Mouse (Mus musculus) limb, embryonic 10.5 days (tissue): ENCODE measurements around the gene Hoxa10. TPM values are rescaled to one million over a fixed set of nuclear protein-coding genes. Genes with fewer than 3 reads are reported as not detected.

Experiments
- DNase-seq: peaks from one replicate; pipeline ENCODE4 v3.0.0-alpha.2; 2017; ENCODE audit warnings: low spot score
- H3K27ac ChIP-seq: fragments of 300-500 bp; sonication (generic); 2 replicates; pipeline ENCODE4 v1.5.1; 2016; ENCODE audit warnings: mild to moderate bottlenecking
- H3K27me3 ChIP-seq: fragments of 300-500 bp; sonication (generic); 2 replicates; pipeline ENCODE4 v1.6.1; 2016; ENCODE audit warnings: low read depth, mild to moderate bottlenecking; ENCODE audit not compliant: poor library complexity, severe bottlenecking
- H3K36me3 ChIP-seq: fragments of 300-500 bp; sonication (generic); 2 replicates; pipeline ENCODE4 v1.6.1; 2016; ENCODE audit warnings: mild to moderate bottlenecking, moderate library complexity
- H3K4me1 ChIP-seq: fragments of 300-500 bp; sonication (generic); 2 replicates; pipeline ENCODE4 v1.6.1; 2016
- H3K4me3 ChIP-seq: fragments of 300-500 bp; sonication (generic); 2 replicates; pipeline ENCODE4 v1.5.1; 2016; ENCODE audit warnings: mild to moderate bottlenecking, moderate library complexity
- H3K9me3 ChIP-seq: fragments of 300-500 bp; sonication (generic); replicated peaks from 2 replicates; pipeline ENCODE4 v1.6.1; 2016; ENCODE audit warnings: mild to moderate bottlenecking
- WGBS: fragments of 180-500 bp; shearing (Covaris S2); methylation state at CpG from one replicate; pipeline ENCODE4 v1.1.7; 2016; 5-methylcytosine and 5-hydroxymethylcytosine counted together
- polyA plus RNA-seq: library from polyadenylated mRNA; unstranded; fragments of >200 nt; fragmentation: Nextera tagmentation; extraction: Ambion mirVana; gene quantifications from 2 replicates; pipeline ENCODE4 v1.2.1, GENCODE M21; 2016

Gene Hoxa10
- polyA plus RNA-seq, 1 experiment from 2014 or later, result 195 TPM

DNA sequence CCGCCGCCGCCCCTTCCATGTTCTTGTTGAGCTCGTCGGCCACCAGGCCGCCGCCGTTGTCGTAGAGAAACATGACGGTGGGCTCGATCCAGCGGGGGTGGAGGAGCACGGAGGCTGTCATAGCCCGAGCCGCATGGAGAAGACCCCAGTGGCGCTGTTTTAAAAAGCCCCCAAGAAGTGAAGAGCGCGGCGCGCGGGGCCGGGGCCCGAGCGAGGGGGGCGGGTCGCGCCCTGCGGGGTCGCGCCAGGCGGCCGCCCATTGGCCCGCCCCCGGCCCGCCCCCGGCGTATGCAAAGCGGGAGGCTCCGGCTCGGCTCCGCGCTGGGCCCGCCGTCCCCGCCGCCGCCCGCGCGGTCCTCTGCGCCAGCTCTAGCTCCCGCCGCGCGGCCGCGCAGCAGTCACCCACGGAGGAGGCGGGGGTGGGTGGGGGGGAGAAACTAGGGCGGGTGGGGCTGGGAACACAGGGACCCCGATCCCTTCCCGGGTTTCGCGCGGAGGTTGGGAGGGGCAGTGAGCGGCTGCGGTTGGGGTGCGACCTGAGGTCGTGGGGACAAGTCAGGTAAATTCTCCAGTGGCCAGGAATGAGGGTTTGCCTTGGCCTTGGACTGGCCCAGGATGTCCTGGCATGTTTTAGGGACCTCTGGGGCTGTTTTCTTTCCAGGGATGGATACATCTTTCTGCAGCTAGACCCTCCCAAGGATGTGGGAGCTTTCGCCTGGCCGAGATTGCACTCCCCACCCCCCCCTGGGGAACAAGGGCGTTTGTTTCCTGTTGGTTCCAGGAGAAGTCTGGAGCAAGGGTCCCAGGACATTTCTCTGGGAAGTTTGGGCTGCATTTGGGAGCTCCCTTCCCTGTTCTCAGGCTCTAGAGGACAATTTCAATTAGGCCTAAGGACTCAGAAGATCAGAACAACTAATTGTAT, 20.3 kb upstream of the Hoxa10 start, which contains the start of gene Hoxa13:
Hoxa13 (minus strand) TSS at position 227 of the 922 bp plus-strand sequence.
- Histone ChIP-seq H3K36me3 (no peaks in the 10 kb centered on the region), H3K4me3 (peak within 1 kb of the TSS; percentile 53), H3K4me1 (peaks cover 42% of the 10 kb centered on the region), H3K9me3 (no peaks in the 10 kb centered on the region), H3K27ac (peak within 1 kb of the TSS; percentile 85), H3K27me3 (peaks cover 86% of the 10 kb centered on the region)
- peak; percentile 80 for DNase-seq
- WGBS, result under 1% methylated on average over 66 of the region's 72 CpGs

GRCm38 (mm10) chr6:52259811-52260261, 19.2 kb upstream of the Hoxa10 start:
- under 1% methylated on average over 39 of the region's 39 CpGs for WGBS
- peaks cover 36% of the 10 kb centered on the region for H3K4me1 ChIP-seq
- peaks cover 86% of the 10 kb centered on the region for H3K27me3 ChIP-seq
- H3K9me3 ChIP-seq, result no peaks in the 10 kb centered on the region
- no peak for DNase-seq
- H3K36me3 ChIP-seq, result no peaks in the 10 kb centered on the region
- peak overlapping the region; percentile 53 for H3K4me3 ChIP-seq
- H3K27ac ChIP-seq, result peak overlapping the region; percentile 85

DNA sequence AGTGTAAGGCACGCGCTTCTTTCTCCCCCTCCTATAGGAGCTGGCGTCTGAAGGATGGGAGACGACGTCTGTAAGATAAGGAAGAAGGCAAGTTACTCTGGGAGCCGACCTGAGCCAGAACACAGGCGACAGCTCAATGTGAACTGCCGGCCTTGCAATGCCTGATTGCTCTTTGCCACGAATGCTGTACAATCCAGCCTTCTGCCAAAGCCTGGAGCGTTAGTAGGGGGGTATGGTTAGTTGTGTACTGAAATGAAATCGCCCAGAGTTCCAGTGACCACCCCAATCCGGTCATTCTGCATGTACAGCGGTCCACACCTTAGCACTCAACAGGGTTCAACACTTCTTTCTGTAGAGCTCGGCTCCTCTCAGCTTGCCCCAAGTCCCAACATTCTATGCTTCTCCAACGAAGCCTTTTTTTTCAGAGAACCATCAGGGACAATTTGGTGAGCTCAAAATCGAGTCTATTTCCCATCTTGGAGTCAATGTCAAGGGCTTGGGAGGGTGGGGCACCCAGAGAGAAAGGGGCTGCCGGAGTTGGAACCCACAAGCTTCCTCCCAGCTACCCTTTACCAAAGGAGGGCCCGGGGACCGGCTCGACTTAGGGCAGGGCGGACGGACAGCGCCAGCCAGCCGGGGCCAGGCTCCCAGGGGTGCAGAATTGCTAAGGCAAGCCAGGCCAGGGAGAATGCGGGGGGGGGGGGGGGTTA, 18.6 kb upstream of the Hoxa10 start:
- Histone ChIP-seq H3K27me3 (peaks cover 86% of the 10 kb centered on the region), H3K4me3 (peak overlapping the region; percentile 53), H3K27ac (peak overlapping the region; percentile 85), H3K9me3 (no peaks in the 10 kb centered on the region), H3K4me1 (peaks cover 37% of the 10 kb centered on the region), H3K36me3 (no peaks in the 10 kb centered on the region)
- WGBS, result under 1% methylated on average over 25 of the region's 25 CpGs
- peak; percentile 80 for DNase-seq

DNA sequence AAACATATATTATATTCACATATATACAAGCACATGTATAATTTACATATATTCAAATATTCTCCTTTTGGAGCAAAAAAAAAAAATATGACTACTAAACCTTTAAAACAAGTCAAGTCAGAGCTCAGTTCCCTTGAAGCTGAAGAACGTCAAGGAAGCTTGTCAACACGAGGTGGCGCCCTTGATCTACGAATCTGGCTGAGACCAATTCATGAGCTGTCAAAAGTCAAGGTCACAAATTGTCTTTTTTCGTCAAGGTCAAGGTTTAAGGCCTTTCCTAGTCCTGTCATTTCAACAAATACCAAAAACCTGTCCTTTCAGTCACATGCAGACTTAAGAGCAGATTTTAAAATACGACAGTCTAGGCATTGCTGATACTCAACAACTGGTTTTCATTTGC, 16.3 kb upstream of the Hoxa10 start:
- whole genome bisulfite sequencing, result under 1% methylated on average over 6 of the region's 6 CpGs
- H3K27ac ChIP-seq, result peak overlapping the region; percentile 1; the same call in 1 of the 2 replicates
- peaks cover 46% of the 10 kb centered on the region for H3K4me1 ChIP-seq
- peak; percentile 91 for DNase-seq
- H3K36me3 ChIP-seq, result no peaks in the 10 kb centered on the region
- no peaks in the 10 kb centered on the region for H3K9me3 ChIP-seq
- H3K4me3 ChIP-seq, result peak overlapping the region; percentile 53
- H3K27me3 ChIP-seq, result peaks cover 85% of the 10 kb centered on the region

- Histone ChIP-seq H3K4me1 (peaks cover 55% of the 10 kb centered on the region), H3K36me3 (peaks cover 16% of the 10 kb centered on the region), H3K9me3 (no peaks in the 10 kb centered on the region), H3K27ac (peak overlapping the region; percentile 87), H3K4me3 (peak overlapping the region; percentile 90), H3K27me3 (peaks cover 85% of the 10 kb centered on the region)
- DNase-seq, result peak; percentile 61
- under 1% methylated on average over 59 of the region's 59 CpGs for WGBS
Measured at GRCm38 (mm10) chr6:52253511-52254500, 13.2 kb upstream of the Hoxa10 start.

DNA sequence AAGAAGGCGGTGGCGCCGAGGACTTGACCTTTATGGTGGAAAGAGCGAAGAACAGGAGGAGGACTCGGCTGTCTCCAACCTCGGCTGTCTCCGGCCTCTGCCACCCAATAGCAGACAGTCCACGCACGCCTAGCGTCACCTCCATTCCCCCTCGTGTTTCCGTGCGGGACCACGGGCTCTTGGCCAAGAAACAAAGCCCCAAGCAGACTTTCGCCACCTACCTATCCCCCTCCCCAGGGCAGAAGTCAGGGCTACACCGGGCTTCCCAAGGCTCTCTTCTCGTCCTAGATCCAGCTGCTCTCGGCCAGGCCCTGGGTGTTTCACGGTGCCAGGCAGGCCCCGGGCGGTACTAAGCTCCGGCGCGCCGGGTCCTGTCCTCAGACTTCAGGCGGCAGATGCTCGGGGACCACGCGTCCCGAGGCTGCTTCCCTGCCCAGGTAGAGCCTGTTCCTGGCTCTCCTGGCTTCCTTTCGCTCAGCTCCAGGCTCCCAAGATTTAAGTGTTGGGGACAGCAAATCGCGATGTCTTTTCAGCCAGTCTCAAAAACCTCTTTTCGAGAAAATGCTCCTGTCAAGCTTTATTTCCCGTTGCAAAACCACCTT, 12.2 kb upstream of the Hoxa10 start:
- H3K27me3 ChIP-seq, result peaks cover 86% of the 10 kb centered on the region
- DNase-seq, result peak; percentile 78
- WGBS, result under 1% methylated on average over 35 of the region's 35 CpGs

DNA sequence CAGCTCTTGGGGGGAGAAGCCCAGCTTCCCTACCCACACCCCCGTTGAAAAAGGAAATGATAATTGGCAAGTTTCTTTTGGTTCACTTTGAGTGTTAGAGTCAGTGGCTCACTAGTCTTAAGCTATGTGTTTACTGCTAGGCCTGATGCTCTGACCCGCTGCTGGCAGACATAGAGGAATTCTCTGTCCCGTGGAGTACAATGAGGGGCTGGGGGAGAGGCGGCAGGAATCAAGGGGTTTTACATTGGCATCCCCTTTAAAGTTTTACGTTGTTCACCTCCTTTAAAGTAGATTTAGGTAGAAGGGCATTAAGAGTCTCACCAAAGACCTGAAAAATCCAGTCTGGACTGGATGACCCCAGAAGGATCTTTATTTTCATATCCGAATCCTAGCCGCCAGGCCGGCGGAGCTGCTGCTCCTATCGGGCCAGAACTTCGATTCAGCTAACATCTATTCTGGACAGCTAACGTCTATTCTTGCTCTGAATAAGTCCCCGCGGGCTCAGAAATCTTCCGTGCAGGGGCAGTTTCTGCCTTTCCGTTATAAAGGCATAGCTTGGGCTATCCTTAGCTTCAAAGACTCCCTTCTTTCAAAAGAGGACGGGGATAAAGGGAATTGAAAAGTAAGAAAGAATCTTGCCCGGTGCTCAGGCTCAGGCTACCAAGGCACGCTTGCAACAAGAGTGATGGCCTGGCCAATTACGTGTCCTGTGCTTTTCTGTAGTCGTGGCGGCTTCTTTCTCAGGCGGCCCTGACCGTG, 11.5 kb upstream of the Hoxa10 start:
- peak overlapping the region; percentile 90 for H3K4me3 ChIP-seq
- 1% methylated on average over 24 of the region's 24 CpGs for WGBS

More for the DNA sequence above, 12.2 kb upstream of the Hoxa10 start:
- H3K9me3 ChIP-seq, result no peaks in the 10 kb centered on the region
- H3K36me3 ChIP-seq, result peaks cover 16% of the 10 kb centered on the region
- H3K4me1 ChIP-seq, result peaks cover 64% of the 10 kb centered on the region
- peak overlapping the region; percentile 87 for H3K27ac ChIP-seq
- H3K4me3 ChIP-seq, result peak overlapping the region; percentile 90

DNA sequence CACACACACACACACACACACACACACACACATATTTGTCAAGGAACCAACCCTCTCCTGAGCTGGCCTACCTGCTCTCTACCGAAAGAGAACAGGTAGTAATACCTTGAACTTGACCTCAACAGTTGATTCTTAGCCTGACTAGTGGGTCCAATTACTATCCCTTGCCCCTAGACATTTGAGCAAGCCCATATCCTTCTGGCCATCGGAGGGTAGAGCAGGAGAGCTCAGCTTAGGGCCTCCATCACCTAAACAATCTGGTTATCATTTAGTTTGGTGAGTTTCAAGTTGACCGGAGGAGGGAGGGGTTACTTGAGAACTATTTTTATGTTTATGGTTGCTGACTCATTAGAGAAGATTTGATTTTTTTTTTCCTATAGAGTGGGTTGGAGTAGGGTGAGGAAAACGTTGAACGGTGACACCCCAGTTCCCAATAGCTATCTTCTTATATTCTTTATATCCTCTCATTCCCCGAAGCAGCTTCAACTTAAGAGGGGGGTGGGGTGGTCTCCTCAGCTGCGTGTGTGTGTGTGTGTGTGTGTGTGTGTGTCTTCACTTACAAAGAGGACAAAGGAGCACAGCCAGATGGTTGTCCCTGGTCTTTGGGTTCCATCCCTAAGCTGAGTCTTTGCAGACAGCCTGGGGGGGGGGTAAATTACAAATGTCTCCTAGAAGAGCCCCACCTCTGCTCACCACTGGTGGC, 10.7 kb upstream of the Hoxa10 start:
- Histone ChIP-seq H3K27ac (peak overlapping the region; percentile 87), H3K4me1 (peaks cover 72% of the 10 kb centered on the region), H3K4me3 (peak overlapping the region; percentile 90), H3K36me3 (peaks cover 16% of the 10 kb centered on the region), H3K9me3 (no peaks in the 10 kb centered on the region), H3K27me3 (peaks cover 94% of the 10 kb centered on the region)
- 8% methylated on average over 7 of the region's 7 CpGs for WGBS
- no peak for DNase-seq

More for the DNA sequence above, 11.5 kb upstream of the Hoxa10 start:
- Histone ChIP-seq H3K27me3 (peaks cover 90% of the 10 kb centered on the region), H3K36me3 (peaks cover 16% of the 10 kb centered on the region), H3K27ac (peak overlapping the region; percentile 87), H3K4me1 (peaks cover 64% of the 10 kb centered on the region), H3K9me3 (no peaks in the 10 kb centered on the region)
- peak; percentile 66 for DNase-seq

DNA sequence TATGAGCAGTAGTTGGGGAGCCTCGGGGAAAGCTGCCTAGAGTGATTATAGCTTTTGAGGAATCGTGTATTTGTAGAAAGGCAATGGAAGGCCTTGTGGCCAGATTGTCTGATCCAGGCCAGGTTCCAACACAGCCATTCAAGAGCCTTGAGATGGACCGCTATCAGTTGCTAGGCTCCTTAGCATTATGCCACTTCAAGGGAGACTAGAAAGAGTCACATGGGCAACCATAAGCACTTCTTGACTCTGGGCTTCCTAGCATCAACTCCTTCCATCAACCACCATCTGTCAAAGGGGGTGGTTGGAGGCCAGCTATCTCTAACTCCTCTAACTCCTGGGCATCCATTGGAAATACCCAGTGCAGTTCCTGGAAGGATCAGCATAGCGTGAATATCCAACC, 9.2 kb upstream of the Hoxa10 start:
- Histone ChIP-seq H3K9me3 (no peaks in the 10 kb centered on the region), H3K36me3 (peaks cover 16% of the 10 kb centered on the region), H3K27me3 (peaks cover 93% of the 10 kb centered on the region), H3K4me3 (peak overlapping the region; percentile 90), H3K4me1 (peaks cover 82% of the 10 kb centered on the region), H3K27ac (peak overlapping the region; percentile 99)
- peak; percentile 45 for DNase-seq
- 10% methylated on average over 4 of the region's 4 CpGs for WGBS

DNA sequence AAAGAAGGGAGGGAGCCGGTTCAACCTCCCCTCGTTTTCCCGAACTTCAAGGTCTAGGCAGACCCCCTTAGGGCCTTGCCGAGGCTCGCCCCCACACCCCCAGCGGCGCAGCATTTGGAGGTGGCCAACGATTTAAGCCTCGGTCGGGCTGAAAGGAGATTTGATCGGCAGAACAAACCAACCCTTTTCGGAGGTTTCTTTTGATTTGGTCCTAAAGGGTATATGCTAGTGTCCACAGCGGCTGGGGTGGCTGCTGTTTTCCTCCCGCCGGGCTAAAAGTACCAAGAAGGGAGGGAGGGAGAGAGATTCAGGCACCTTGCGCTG, 8.7 kb upstream of the Hoxa10 start:
- H3K4me3 ChIP-seq, result peak overlapping the region; percentile 90
- WGBS, result under 1% methylated on average over 16 of the region's 16 CpGs

More for the DNA sequence above, 8.7 kb upstream of the Hoxa10 start:
- DNase-seq, result no peak
- H3K9me3 ChIP-seq, result no peaks in the 10 kb centered on the region
- H3K27me3 ChIP-seq, result peaks cover 89% of the 10 kb centered on the region
- H3K36me3 ChIP-seq, result peaks cover 16% of the 10 kb centered on the region
- H3K4me1 ChIP-seq, result peaks cover 82% of the 10 kb centered on the region
- peak overlapping the region; percentile 99 for H3K27ac ChIP-seq
